Mouse (Mus musculus) right cerebral cortex, postnatal 14 days (tissue): ENCODE measurements around the gene Trim28.

Experiments used
- DNase-seq: peaks from one replicate; pipeline ENCODE4 v3.0.0; 2022

Trim28 gene

DNA sequence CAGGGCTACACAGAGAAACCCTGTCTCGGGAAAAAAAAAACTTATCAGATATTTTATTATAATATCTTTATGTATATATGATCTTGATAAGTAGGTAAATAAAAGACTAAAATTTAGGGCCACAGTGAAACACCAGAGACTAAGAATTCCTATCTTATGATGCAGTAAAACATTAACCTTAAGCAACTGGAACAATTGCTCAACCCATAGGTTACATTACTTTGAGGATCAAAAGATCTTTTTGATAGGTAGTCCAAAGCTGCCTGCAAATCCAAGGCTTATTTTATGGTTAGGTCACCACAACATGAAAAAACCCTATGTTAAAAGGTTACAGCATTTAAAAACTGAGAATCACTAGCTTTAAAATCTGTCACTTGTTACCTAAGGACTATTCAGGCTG lies 2.7 kb downstream of the Trim28 start:
- no peak for DNase-seq

DNA sequence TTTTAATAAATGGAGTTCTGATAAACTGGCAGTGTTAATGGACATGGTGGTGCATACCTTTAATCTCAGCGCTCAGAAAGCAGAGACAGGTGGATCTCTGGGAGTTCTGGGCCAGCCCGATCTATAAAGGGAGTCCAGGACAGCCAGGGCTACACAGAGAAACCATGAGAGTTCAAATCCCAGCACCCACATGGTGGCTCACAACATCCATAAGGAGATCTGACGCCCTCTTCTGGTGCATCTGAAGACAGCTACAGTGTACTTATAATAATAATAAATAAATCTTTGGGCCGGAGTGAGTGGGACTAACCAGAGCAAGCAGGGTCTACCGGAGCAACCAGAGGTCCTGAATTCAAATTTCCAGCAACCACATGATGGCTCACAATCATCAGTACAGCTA lies 4.5 kb downstream of the Trim28 start:
- DNase-seq: no peak

- no peak for DNase-seq
Measured at GRCm38 (mm10) chr7:13006011-13006410, 7.1 kb downstream of the Trim28 start.

GRCm38 (mm10) chr7:13006531-13006930 lies 7.6 kb downstream of the Trim28 start:
- DNase-seq: no peak

DNA sequence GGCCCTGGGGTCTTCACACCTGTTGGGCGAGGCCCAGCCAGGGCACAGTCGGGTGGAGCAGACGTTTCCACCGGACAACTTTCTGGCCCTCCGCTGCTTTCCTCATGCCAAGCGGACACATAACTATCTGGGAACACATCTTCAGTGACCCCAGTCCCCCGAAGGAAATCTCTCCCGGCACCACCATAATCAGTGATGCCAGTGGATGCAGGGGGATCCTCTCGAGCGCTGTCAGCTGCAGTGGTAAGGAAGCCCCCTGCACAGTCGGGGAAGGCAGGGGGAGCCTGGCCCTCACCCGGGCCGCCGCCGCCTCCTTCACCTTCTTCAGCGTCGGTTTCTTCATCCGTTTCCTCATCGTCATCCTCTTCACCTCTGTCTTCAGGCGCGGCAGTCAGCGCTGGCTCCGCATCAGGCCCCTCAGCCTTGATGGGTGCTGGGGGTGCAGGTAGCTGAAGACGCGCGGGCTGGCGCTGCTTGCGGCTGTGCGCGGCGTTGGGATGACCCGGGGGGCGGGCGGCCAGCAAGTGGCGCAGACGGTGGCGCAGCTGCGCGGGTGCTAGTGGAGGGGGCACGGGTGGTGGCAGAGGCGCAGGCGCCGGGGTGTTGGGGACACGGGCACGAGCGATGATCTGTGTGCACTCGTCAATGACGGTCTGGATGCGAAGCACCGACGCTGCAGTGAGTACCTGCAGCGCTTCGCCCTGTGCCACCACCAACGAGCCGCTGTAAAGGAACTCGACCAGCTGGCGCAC lies 8.6 kb downstream of the Trim28 start:
- no peak for DNase-seq

DNA sequence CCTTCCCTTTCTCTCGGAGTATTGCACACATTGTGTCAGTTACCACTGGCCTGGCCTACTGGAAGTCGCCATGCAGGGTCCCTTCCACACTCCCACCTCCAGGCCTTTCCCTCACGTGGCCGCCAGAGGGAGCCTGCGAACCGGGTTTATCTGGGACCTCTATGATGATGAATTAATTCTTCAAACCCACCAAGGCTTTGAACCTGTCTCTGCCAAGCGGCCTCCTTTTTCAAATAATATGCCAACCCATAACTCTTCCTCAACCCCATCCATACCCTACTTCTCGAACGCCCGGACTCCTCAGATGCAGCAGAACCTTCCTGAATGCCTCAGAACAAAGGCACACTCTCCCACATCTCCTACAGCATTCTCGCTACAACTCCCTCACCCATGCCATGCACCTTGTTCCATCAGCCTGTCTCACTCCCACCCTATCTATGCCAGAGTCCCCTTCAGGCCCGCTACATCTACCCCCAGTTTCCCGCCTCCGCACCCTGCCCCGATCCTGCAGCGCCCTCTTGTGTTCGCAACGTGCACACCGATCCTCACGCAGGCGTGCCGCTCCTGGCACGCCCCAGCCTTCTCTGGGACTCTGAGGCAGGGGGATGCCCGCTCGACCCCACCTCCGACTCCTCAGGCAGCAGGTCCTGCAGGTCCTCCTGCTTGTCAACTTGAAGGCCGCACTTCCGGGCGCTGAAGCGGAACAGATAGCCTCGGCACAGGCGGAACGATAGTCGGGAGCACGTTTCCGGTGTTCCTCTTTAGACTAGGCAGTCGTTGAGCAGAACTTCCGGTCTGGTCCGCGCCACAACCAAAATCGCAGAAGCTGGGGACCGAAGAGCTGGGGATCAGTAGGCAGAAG lies 10.5 kb downstream of the Trim28 start:
- peak; percentile 91 for DNase-seq

DNA sequence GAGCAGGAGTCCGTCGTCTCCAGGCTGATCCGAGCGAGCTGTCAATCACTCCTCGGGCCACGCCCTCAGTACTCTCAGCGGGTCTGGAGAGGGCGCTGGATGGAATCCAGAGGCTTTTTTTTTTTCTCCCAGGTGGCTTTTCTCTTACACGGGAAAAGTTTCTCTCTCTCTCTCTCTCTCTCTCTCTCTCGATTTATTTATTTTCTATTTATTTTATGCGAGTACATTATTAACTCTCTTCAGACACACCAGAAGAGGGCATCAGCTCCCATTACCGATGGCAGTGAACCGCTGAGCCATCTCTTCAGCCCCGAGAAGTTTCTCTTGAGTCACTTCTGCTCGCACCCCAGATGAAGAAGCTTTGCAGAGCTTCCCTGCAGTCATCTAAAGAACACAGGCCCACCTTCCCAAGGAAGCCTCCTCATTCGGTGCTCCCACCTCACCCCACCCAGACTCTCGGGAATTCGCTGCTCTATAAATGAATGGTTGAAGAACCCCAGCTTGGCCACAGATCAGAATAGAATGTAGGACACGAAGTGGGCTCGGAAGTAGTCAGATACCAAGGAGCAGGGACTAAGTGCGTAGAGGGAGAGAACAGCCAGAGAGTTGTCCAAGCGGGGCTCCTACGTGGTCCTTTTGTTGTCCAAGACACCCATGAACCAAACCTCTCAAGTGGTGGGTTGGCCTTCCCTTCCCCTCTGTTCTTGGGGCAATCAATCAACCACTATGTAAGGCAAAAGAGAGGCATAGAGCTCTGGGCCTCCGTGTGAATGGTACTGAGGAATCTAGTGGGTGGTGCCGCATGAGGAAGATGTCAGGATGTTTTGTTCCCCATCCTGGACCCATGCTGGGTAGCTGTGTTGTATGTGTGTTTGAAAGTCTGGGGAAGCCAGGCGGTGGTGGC lies 11.3 kb downstream of the Trim28 start, which contains the start of gene Zbtb45:
Zbtb45 (minus strand) TSS at position 30 of the 904 bp plus-strand sequence.
- DNase-seq: no peak

GRCm38 (mm10) chr7:13013671-13014070 lies 14.8 kb downstream of the Trim28 start:
- no peak for DNase-seq

- no peak for DNase-seq
Measured at GRCm38 (mm10) chr7:13014275-13014839, 15.4 kb downstream of the Trim28 start.

- no peak for DNase-seq
Measured at GRCm38 (mm10) chr7:13015217-13015616, 16.3 kb downstream of the Trim28 start.

DNA sequence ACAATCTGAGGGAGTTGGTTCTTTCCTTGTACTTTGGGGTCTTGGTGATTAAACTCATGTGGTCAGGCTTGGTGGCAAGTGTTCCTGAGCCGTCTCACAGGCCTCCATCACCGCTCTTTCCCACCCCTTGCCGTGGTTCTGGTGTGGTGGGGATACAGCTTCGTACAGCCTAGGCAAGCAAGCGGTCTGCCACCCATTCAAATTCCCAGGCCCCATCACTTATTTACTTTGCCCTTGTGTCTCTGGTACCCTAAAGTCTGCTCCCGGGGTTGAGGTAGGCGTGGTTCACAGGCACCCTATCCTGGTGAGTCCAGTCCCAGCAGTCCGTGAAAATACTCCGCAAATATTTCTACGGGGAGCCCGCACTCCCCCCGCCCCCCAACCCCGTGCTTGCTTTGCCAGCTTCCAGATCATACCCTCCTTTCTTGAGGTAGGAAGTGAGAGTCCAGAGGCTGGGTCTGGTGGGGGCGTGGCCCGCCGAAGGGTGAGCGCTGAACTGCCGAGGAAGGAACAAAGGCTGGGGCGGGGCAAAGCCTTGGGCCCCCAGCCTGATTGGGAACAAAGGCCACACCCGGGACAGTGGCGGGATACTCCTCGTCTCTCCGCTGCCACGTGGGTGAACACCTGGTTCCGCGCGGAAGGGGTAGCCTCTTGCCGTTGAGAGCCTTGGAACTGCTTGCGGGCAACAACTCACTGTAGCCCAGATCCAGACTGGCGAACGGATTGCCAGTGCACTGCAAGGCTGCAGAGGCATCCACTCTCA lies 24.0 kb downstream of the Trim28 start:
- peak; percentile 51 for DNase-seq

DNA sequence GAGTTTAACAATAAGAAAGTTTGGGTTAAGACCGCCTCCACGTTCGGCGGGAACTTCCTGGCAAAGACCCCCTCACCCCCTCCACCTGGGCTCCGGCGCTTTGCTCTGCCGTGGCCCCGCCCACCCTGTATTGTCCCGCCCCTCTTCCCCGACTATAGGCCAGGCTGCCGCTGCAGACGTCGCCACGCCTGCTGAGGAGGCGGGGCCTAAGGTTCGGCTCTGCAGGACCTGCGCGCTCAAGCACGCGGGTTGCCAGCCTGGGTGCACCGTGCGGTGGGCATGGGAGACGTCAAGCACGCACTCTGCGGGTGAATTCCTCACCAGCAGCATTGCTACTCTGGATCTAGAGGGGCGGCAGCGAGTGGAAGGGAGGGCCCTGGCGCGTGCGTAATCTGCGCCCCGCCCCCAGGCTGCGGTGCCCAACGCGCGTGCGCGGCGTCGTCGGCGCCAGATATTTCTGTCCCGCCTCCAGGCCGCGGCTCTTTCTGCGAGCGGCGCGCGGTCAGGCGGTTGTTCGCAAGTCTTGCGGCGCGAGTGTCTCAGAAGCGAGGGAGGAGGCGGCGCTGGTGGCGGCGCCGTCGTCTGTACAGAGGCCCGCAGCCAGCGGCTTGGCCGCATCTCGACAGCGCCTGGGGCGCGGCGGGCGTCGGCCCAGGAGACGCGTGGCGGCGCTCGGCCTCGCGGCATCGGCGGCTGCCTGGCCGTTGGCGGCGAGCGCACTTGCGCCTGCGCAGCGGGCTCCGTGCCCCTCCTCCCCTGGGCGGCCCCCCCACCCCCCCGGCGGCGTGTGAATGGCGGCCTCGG lies 25.2 kb downstream of the Trim28 start:
- DNase-seq: peak; percentile 89

- peak; percentile 92 for DNase-seq
Measured at GRCm38 (mm10) chr7:13024805-13025204, 25.9 kb downstream of the Trim28 start.

DNA sequence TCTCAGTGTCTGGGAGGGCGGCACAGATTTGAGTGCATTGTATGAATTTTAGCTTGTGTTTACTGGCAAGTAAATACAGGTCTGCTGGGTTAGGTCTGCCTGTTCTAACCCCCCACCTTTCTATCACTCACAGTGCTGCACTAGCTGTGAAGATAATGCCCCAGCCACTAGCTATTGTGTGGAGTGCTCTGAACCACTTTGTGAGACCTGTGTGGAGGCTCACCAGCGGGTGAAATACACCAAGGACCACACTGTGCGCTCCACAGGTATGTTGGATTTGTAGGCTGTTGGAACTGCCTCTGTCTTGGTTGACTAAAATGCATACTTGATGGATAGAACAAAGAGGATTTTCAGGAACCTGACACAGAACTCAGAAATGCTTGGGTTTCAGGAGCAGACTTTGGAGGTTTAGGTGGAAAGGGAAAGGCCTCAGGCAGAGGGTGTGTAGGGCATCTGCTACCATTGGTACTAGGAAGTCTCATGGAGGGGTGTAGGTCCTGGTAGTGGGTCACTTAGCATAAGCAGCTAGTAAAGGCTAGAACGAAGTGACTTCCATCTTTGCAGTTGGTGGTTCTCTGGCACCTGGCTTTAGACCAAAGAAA lies 26.7 kb downstream of the Trim28 start:
- DNase-seq: no peak

DNA sequence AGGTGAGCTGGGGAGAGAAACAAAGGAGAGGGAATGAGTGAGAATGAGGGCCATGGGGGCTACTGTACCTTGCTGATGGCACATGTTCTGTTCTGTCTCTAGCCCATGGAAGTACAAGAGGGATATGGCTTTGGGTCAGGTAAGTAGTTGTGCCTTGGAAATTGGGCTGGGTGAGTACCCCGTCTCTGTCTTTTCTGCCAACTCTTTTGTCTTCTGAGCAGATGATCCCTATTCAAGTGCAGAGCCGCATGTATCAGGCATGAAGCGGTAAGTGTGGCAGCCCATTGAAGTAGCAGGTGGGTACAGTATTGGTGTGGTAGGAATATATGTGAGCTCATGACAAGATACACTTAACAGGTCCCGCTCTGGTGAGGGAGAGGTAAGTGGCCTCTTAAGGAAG lies 30.1 kb downstream of the Trim28 start:
- DNase-seq: no peak

GRCm38 (mm10) chr7:13031069-13031468 lies 32.2 kb downstream of the Trim28 start:
- no peak for DNase-seq

GRCm38 (mm10) chr7:13031983-13032382 lies 33.1 kb downstream of the Trim28 start:
- DNase-seq: no peak

GRCm38 (mm10) chr7:13032541-13032940 lies 33.6 kb downstream of the Trim28 start:
- DNase-seq: no peak

- DNase-seq: no peak
Measured at GRCm38 (mm10) chr7:13033451-13034147, 34.7 kb downstream of the Trim28 start.
